Mouse (Mus musculus) liver, adult 2 months (tissue): Measurements from ENCODE around the gene Tor2a.

ENCODE experiments used
- CTCF ChIP-seq: fragments of 200-500 bp; IDR thresholded peaks from 2 replicates; pipeline ENCODE4 v1.5.1; 2011; ENCODE audit warnings: low read depth, low read length, control low read depth
- POLR2A ChIP-seq: fragments of 200-500 bp; IDR thresholded peaks from 2 replicates; pipeline ENCODE4 v1.6.1; 2011; ENCODE audit warnings: low read length, control low read depth; ENCODE audit not compliant: insufficient read depth; ENCODE audit errors: extremely low read depth

DNA sequence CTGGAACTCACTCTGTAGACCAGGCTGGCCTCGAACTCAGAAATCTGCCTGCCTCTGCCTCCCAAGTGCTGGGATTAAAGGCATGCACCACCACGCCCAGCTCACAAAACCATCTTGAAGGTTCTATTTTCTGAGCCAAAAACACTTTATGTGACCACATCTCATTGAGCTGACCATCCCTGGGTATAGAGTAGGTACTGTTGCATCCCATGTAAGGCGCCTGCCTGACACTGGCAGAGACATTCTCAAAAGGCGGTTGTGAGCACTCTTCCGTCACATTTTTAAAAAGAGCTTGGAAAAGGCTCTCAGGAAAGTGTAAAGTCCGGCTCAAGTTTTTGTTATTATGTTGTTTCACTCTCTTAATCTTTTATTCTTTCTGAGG is 369 bp upstream of the Tor2a start:
- no peak for TF ChIP-seq CTCF
- no peak for TF ChIP-seq POLR2A
